Mouse (Mus musculus) hindlimb bud, embryonic 11.5 days (tissue): ENCODE measurements around the gene Ralgapa1.
"Not testable (repeated sequence)": the region's sequence is repeated elsewhere in the genome, so short reads cannot be mapped to it uniquely, and the experiment has no call there.

Experiments used
- DNase-seq: peaks from one replicate; pipeline ENCODE4 v3.0.0-alpha.2; 2012; ENCODE audit warnings: low read depth, low spot score; ENCODE audit errors: extremely low spot score

The Ralgapa1 gene

DNA sequence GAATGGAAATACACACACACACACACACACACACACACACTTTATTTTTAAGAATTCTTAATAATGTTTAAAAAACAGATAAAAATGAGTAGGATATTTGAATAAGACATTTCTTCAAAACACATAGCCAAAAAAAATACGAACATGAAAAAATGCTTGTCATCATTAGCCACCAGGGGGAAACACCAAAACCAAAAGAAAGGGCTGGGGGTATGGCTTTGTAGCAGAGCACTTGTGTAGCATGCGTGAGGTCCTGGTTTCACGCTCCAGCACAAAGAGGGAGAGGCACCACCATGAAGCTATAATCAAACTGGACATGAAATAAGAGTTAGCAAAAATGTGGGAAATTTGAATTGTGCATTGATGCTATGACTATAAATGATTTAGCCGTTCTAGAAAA, 19.8 kb downstream of the Ralgapa1 start:
- no peak for DNase-seq

DNA sequence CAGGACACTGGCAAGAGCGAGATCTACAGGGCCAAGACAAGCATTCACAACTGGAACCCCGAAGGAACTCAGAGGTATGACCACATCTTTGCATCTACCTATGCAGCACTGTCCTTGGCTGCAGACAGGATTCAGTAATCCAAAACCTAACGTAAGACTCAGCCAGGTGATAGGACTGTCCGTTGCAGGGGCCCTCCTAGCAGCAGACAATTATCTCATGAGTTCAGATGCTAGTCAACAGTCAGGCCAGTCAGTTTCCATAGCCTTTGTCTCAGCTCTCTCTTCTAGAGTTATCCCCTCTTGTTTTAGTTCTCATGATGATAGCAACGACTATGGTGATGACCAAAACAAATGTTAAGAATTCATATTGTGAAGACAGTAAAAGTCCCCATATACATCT, 20.8 kb downstream of the Ralgapa1 start:
- no peak for DNase-seq

DNA sequence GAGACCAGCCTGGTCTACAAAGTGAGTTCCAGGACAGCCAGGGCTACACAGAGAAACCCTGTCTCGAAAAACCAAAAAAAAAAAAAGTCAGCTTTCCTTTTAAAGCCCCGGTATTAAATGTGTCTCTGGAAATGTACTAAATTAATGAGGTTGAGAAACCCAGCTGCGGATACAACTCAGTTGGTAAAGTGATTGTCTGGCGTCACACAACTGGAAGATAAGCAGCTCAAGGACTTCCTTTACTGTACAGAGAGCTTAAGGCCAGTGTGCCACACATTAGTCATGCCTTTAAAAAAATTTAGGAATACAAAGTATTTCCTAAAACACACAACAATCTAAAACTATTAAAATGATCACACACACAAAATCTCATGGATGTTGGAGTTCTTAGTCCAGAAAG, 22.2 kb downstream of the Ralgapa1 start:
- DNase-seq, result no peak

DNA sequence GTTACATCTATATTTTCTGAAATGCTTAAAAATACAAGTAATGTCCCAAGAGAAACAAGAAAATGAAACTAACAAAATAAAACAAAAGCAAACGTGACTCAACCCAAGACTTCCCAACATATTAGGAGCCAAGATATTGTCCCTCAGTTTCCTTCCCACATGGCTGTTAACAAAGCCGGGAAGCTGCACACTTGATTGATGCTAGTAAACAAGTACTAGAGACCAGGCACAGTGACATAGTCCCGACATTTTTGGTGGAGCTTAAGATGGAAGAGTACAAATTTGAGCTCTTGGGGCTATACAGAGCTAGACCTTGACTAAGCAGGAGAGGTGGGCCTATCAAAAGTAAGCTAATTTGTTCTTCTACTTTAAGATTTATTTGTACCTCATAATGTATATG, 23.9 kb downstream of the Ralgapa1 start:
- no peak for DNase-seq

DNA sequence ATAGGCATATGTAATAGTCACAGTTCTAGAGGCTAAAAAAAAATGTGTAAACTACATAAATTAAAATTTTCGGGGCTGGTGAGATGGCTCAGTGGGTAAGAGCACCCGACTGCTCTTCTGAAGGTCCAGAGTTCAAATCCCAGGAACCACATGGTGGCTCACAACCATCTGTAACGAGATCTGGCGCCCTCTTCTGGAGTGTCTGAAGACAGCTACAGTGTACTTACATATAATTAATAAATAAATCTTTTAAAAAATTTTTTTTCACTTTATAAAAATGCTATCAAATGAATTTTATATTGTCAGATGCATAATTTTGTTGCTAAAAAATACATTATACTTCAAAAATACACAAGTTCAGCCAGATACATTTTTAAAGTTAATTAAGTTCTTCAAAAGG, 26.5 kb downstream of the Ralgapa1 start:
- not testable (repeated sequence) for DNase-seq

DNA sequence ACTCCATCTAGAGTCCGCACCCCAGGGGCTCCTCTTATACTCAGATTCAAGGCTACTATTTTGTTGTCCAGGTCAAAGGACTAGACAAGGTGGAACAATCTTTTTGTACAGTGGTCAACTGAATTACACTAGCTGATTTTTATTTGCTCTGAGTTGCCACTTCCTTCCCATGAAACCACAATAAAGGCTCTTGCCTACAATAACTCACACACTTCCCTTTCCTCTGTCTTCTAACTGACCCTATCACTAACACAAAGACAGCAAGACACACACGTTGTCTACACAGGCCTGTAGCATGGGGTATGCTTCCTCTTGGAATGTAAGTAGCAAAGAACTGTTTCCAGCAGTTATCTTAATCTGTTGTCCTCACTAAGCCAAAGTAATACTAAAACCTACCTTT, 35.7 kb downstream of the Ralgapa1 start:
- no peak for DNase-seq

DNA sequence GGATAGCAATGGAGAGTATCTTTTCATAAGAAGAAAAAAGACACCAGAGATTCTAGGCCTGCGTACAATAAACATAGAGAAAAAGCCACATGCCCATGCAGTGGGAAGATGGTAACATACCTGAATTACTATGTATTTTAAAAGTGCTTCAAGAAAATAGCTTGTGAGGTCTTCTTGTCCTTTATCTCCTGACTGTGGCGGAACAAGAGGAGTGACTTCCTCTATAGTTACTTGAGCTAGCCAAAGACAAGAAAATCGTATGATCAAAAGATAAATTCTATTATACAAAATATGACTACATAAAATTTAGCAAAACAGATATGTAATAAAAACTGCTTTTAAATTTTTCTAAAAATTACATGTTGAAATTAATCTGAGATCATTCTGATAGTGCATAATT, 38.3 kb downstream of the Ralgapa1 start:
- no peak for DNase-seq

DNA sequence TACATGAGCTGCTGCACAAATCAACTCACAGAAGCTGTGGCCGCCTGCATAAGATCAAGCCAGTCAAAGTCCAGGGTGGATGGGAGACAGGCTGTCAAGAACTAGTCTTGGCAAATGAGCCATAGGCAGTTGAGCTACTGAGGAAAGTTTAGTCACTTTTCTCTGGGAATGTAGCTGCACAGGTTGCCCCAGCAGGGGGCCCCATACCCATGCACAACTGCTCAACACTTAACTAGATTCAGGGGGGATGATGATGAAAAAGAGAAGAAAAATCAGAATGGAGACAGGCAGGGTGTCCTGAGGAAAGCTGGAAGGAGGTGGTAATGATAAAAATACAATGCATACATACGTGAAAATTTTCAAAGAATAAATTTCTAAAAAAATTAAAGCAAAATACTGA, 42.7 kb downstream of the Ralgapa1 start:
- no peak for DNase-seq

DNA sequence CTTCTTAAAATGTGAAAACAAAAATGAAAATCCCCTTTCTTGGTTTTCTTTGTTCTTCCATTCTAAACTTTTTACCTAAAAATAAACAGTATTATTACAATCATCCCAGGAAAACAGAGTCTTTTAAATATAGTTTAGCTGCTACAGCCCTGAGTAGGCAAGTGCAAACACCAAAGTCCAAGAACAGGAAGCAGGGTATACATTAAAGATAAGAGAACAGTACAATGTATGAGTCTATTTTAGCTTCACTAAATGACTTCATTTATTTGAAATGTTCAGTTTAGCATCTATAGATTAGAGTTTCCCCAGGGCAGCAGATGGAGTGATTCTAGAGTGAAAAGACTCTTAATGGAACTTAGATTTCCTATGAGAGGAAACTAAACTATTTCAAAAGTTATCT, 43.6 kb downstream of the Ralgapa1 start:
- no peak for DNase-seq

DNA sequence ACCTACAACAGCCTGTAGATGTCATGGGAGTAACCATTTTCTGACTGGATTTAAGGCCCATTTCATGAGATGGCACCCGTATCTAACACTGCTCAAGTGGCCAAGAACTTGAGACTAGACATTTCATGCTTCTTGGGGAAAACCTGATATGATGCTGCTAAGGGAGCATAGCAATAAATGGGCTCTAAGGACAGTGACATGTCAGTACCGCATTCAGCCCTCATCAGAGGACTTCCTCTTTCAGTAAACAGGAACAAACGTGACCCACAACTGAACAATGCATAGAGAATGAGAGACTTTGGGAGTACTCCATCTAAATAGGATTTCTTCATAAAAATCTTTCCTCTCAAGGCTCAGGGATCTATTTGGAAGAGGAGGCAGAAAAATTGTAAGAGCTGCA, 46.7 kb downstream of the Ralgapa1 start:
- no peak for DNase-seq

DNA sequence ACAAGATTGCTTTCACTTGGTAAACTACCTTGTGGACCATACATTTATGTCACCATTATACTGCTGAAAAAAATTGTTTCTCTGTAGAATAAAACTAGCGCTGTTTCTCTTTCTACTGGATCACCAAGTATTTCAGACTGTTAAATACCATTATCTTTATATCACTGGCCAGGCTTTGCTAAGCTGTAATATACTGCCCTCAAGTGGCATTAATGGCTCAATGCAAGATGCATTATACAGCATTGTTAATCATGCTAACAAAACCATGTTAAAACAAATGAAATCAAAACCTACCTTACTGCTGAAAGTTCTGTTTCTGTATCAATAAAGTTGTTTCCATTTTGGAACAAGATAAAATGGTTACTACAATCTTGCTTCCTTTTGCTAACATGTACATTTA, 100.6 kb downstream of the Ralgapa1 start:
- peak; percentile 5 for DNase-seq

DNA sequence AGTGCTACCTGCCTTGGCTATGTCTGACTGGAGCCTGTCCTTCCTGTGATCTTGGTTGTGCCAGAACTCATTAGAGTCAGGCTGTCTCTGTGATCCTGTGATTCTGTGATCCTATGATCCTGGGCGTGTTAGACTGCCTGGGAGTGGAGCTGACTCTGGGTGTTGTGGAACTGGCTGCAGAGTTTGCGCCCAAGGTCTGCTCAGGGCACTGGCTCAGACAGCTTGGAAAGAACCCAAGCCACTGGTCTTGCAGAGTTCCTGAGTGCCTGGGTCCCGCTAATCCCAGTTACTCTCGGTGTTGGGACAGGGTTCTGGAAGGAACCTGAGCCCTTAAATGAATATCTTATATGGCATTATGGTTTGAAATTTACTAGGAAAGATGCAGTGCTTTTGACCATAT, 115.1 kb downstream of the Ralgapa1 start:
- no peak for DNase-seq

DNA sequence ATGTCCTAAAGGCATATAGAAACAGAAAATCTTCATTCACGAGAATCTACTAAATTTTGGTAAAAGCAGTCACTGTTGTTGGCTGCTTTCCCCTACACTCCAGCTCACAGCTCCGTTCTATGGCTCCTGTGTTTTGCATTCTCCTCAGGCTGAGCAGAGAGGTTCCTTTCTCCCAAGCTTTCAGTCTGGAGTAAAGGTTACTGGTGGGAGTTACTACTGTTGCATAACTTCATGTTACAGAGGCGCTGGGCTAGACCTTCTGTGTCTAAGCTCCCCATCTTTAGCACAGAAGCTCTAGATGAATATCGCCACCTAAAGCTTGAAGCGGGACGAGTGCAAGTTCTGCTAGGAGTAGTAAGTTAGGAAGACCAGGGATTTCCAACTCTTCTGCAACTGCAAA, 154.3 kb downstream of the Ralgapa1 start:
- DNase-seq, result no peak

DNA sequence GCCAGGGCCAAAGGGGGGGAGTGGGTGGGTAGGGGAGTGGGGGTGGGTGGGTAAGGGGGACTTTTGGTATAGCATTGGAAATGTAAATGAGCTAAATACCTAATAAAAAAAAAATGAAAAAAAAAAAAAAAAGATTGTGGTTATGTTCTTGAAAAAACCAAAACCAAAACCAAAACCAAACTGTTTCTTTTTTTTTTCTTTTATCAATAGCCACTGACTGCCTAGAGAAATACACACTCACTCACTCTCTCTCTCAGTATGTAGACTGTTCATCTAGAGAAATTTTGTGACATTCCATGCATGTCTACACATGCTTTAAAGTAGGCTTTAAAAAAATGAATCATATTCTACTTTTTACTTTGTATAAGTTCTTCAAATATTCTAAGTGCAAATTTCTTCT, 157.8 kb downstream of the Ralgapa1 start:
- DNase-seq, result not testable (repeated sequence)

DNA sequence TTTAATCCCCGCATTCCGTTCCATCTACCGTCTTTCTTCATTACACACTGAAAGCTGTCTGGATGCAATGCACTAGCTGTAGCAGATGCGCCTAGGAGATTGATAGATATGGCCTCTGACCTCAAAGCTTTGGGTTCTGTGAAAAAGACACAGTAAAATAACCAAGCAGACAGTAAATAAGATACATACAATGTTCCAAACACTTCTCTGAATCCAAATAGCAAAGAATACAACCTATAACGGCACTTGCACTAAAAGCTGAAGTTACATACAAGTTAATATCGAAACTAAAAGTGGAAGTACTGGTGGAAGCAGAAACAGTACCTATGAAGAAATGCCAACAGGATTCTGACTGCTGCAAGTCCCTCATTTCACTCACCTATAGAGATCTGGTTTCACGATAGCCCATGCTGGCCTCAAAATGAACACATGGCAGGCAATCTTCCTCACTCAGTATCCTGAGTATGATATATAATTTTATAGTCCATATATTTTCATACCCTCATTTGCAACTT, 172.9 kb downstream of the Ralgapa1 start:
- no peak for DNase-seq

DNA sequence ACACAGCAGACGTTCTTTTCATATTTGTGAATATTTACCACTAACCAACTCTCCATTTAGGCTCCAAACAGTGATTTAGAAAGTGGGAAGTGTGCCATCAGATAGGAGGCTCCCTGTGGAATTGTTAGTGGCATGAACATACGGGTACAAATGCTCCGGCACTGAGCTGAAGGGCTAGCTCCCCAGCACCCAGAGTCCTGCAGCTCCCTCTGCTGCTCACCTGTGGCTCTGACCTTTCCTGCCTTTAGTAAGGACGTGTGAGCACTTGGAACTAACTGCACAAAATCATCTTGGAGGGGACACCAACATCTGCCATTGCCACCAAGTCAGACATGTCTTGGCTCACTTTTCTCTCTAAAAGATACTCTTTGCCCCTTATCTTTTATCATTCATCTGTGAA, 194.3 kb downstream of the Ralgapa1 start:
- DNase-seq, result no peak

DNA sequence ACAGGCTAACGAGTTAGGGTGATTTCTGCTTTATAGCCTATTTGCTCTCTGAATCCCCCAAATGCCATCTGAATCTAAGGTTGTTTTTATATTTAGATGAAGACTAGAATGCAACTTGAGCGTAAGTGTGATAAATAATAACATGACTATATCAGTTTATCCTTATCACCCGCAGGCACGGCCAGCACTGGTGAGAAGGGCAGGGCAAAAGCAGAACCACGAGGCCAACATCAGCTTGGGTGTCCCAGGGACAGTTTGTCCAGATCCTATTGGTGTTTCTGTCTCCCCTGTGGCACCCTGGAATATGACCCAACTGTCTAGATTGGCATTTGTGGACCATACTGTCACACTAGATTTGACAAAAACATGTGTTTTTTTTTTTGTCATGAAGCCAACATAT, 197.7 kb downstream of the Ralgapa1 start:
- no peak for DNase-seq

DNA sequence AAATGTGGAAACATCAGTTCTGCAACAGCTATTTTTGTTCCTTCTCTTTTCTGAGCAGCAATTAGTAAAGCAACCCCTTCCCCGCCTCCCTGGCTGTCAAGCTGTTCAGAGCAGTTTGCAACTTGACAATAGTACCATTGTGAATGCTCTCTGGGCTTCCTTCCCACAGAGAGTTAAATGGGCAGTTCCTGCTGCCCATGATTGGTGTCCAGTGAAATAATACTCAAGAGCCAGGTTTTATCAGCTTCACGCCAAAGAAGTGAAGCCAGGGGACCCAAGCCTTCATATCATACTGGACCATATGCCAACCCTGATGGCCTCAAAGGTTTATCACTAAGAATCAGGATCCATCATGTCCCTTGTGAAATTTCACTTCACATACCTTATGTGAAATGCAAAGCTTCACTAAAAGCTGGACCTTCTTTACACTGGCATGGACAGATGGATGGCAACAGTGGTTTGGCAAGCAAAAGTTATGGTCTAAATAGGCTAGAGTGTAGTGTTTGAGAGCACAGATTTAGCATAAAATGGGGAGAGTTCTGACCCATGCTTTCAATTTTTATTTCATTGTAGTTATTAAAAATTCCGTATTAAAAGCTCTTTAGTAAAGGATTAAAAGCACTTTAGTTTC, 198.2 kb downstream of the Ralgapa1 start:
- no peak for DNase-seq

DNA sequence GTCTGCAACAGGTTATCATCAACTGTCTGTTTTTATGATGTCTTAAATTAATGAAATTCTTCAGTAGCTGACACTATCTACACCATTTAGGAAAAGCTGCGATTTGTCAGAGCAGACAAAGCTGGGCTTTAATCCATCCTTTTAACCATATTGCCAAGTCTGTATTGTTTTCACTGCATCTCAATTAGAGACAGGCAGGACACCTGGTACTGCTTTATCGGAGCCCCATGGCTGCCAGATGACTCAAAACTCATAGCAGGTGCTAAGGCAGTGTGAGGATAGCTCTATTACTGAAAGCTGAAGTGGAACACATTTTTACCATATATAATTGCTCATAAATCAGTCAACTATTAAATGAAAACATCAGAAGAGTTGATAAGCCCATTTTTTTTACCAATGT, 200.6 kb downstream of the Ralgapa1 start:
- DNase-seq, result no peak

DNA sequence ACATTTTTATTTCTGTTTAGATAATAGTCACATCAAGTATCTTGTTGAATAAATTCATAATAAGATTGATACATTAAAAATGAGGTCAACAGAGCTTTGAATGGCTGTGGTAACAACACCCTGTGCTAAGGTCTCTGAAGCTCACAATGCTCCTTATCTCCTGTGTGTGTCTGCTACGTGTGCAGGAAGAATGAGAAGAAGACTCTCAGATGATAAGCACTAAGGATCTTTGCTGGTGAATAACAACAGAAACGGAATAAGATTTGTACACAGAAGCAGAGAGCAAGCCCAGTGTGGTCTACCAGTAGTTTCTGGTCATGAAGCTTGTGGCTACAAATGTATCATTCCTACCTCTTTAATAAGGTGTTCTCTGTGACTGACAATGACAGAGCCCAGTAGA, 210.2 kb downstream of the Ralgapa1 start:
- no peak for DNase-seq

DNA sequence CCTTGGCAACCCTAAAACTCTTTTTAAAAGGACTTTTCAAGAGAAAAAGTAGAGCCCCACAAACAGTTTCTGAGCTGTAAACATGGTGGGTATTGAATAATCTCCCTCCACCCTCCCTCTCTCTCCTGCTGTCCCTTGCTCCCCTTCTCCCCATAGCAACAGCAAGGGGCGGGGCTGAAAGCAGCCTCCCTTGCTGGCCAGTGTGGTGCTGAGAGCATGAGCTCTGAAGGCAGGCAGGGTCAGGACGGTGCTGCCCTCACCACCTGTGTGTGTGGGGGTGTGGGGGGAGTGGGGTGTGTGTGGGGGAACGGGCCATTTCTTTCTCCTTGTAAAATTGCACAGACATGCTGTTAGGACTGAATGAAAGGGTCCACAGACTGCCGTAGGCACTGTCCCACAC, 213.1 kb downstream of the Ralgapa1 start:
- DNase-seq, result no peak

DNA sequence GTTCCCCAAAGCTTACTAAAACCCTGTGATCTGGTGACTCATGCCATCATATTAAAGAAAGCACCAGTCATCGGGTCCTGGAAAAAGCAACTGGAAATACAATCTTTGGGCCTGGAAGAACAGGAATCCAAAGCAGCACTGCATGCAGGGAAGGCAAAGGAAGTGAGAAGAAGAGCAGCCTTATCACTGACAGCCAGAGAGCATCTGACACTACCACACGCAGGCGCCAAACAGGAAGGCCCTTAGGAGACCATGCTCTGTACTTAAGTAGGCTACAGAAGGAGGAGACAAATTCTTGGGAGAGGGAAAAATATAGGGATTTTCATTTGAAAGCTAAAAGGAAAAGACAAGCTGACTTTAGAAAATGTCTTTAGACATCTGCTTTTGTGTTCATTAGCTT, 216.6 kb downstream of the Ralgapa1 start:
- DNase-seq, result no peak

DNA sequence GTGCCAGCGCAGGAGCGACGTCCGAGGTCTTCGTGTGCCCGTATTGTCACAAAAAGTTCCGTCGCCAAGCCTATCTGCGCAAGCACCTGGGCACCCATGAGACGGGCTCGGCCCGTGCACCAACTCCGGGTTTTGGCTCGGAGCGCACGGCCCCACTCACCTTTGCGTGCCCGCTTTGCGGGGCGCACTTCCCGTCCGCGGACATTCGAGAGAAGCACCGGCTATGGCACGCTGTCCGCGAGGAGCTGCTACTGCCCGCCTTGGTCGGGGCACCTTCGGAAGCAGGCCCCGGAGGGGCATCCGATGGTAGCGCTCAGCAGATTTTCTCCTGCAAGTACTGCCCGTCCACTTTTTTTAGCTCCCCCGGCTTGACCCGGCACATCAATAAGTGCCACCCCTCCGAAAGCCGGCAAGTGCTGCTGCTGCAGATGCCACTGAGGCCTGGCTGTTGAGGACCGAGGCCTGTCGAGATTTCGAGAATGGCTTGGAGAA, 220.4 kb downstream of the Ralgapa1 start:
- no peak for DNase-seq
